Mouse (Mus musculus) forebrain, embryonic 15.5 days (tissue): ENCODE data around the gene L1td1. TPM values are rescaled to one million over a fixed set of nuclear protein-coding genes. Genes with fewer than 3 reads are reported as not detected.
A peak's percentile ranks its signal among the peaks of the same experiment; 100 is the strongest.

ENCODE experiments used
- ATAC-seq: fragments of 200-750 bp; cut with Nextera tagmentation; replicated peaks from 2 replicates; pipeline ENCODE4 v1.8.0; 2017; ENCODE audit warnings: mild to moderate bottlenecking, moderate TSS enrichment, moderate library complexity
- H3K27ac ChIP-seq: fragments of 300-500 bp; sonication (generic); replicated peaks from 2 replicates; pipeline ENCODE4 v1.5.1; 2015; ENCODE audit warnings: mild to moderate bottlenecking, inconsistent platforms
- H3K27me3 ChIP-seq: fragments of 300-500 bp; sonication (generic); 2 replicates; pipeline ENCODE4 v1.6.1; 2015; ENCODE audit warnings: inconsistent platforms
- H3K36me3 ChIP-seq: fragments of 300-500 bp; sonication (generic); 2 replicates; pipeline ENCODE4 v1.6.1; 2015; ENCODE audit warnings: mild to moderate bottlenecking, inconsistent platforms
- H3K4me1 ChIP-seq: fragments of 300-500 bp; sonication (generic); 2 replicates; pipeline ENCODE4 v1.6.1; 2015; ENCODE audit warnings: inconsistent platforms
- H3K4me2 ChIP-seq: fragments of 300-500 bp; sonication (generic); replicated peaks from 2 replicates; pipeline ENCODE4 v1.6.1; 2015; ENCODE audit warnings: mild to moderate bottlenecking, inconsistent platforms
- H3K4me3 ChIP-seq: fragments of 300-500 bp; sonication (generic); 2 replicates; pipeline ENCODE4 v1.5.1; 2015; ENCODE audit warnings: mild to moderate bottlenecking, inconsistent platforms
- H3K9ac ChIP-seq: fragments of 300-500 bp; sonication (generic); replicated peaks from 2 replicates; pipeline ENCODE4 v1.6.1; 2015; ENCODE audit warnings: mild to moderate bottlenecking, inconsistent platforms
- H3K9me3 ChIP-seq: fragments of 300-500 bp; sonication (generic); 2 replicates; pipeline ENCODE4 v1.6.1; 2016; ENCODE audit warnings: inconsistent platforms
- WGBS: fragments of 180-500 bp; shearing (Covaris S2); methylation state at CpG from one replicate; pipeline ENCODE4 v1.1.7; 2015; ENCODE audit warnings: mixed read lengths; 5-methylcytosine and 5-hydroxymethylcytosine counted together
- polyA plus RNA-seq: library from polyadenylated mRNA; unstranded; fragments of >200 nt; fragmentation: Nextera tagmentation; extraction: Ambion mirVana; gene quantifications from 2 replicates; pipeline ENCODE4 v1.2.1, GENCODE M21; 2015

Gene L1td1
- polyA plus RNA-seq, 1 experiment from 2014 or later = not detected

DNA sequence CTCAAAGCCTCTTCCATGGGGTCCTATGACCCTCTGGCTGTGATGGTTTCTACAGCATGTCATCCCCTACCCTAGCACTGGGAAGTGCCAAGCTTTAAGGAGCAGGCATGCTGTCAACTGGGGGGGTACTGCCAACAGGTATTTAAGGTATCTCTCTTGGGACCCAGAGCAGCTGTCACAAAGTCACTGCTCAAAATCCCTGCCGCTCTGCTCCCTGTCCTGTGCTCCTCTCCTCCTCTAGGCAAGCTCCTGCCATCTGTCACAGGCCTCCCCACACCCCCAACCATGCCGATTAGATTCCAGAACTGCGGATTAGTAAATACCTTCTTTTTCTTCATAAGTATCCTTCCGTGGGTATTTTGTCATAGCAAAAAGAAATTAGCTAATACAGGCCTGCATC, 27.9 kb downstream of the L1td1 start:
- H3K4me1 ChIP-seq = peaks cover 17% of the 10 kb centered on the region
- no peak overlapping the region for H3K4me3 ChIP-seq
- ATAC-seq = no peak
- no peak overlapping the region for H3K4me2 ChIP-seq
- no peaks in the 10 kb centered on the region for H3K9me3 ChIP-seq
- H3K36me3 ChIP-seq = no peaks in the 10 kb centered on the region
- no peak overlapping the region for H3K27ac ChIP-seq
- H3K27me3 ChIP-seq = no peaks in the 10 kb centered on the region
- no peak overlapping the region for H3K9ac ChIP-seq
- WGBS = 59% methylated on average over 4 of the region's 4 CpGs

DNA sequence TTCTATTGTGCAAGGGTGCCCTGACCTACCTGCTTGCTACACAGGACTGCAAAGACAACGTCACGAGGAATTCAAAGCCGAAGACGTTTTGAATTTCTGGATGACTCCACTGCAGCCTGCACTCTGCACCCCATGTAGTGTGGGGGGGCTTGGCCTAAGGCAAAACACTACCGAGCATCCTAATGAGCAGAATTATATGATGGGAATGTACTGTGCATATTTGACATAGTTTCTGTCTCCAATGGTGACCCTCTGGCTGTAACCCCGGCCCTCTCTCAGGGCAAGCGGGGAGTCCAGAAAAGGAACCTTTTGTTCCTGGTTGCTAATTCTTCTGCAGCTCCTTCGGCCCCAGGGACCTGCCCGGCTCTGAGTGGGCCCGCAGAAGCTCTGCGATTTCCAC, 29.6 kb downstream of the L1td1 start:
- no peak overlapping the region for H3K9ac ChIP-seq

DNA sequence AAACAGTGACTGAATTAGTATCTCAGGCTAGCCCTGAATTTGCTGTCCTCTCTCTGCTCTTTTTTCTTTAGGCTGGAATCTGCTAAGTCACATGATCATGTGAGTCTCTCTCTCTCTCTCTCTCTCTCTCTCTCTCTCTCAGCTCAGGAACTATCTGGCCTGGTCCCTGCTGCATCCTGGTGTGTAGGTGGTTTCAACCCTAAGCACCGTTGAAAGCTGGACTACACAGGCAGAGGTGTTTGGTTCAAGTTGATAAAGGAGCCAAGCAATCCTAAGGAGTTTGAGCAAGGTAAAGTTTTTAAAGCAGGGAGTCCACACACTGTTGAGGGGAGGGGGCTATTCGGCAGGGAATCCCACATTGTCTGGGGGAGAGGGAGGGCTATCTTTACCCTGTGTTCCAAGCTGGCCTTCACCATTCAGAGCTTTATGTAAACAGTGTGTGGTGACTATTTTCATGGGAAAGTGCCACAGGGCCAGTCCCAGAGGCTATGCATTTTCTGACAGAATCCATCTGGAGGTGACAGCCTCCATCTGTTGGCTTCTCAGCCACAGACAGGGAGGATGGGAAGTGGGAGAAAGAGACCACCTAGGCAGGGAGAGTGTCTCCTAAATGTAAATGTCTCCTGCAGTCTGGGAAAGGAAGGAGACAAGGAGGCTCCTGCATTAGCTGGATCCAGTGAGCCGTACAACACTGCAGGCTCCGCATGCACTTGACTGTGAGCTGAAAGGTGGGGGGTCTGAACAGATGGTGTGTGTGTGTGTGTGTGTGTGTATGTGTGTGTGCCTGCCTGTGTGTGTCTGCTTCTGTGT, 31.7 kb downstream of the L1td1 start:
- no peaks in the 10 kb centered on the region for H3K9me3 ChIP-seq
- no peak overlapping the region for H3K9ac ChIP-seq
- H3K4me3 ChIP-seq = no peak overlapping the region
- no peaks in the 10 kb centered on the region for H3K27me3 ChIP-seq
- no peak overlapping the region for H3K4me2 ChIP-seq
- ATAC-seq = peak; percentile 93
- 0 out of 2 replicates have a peak overlapping the region, but pooled peaks have one; percentile 21 for H3K27ac ChIP-seq
- H3K36me3 ChIP-seq = no peaks in the 10 kb centered on the region
- WGBS = 28% methylated on average over 4 of the region's 4 CpGs
- H3K4me1 ChIP-seq = peaks cover 17% of the 10 kb centered on the region

More for the DNA sequence above, 29.6 kb downstream of the L1td1 start:
- Histone ChIP-seq H3K27me3 (no peaks in the 10 kb centered on the region), H3K4me3 (no peak overlapping the region), H3K36me3 (no peaks in the 10 kb centered on the region), H3K9me3 (no peaks in the 10 kb centered on the region), H3K27ac (no peak overlapping the region), H3K4me2 (no peak overlapping the region), H3K4me1 (peaks cover 17% of the 10 kb centered on the region)
- WGBS = 24% methylated on average over 11 of the region's 11 CpGs
- no peak for ATAC-seq

DNA sequence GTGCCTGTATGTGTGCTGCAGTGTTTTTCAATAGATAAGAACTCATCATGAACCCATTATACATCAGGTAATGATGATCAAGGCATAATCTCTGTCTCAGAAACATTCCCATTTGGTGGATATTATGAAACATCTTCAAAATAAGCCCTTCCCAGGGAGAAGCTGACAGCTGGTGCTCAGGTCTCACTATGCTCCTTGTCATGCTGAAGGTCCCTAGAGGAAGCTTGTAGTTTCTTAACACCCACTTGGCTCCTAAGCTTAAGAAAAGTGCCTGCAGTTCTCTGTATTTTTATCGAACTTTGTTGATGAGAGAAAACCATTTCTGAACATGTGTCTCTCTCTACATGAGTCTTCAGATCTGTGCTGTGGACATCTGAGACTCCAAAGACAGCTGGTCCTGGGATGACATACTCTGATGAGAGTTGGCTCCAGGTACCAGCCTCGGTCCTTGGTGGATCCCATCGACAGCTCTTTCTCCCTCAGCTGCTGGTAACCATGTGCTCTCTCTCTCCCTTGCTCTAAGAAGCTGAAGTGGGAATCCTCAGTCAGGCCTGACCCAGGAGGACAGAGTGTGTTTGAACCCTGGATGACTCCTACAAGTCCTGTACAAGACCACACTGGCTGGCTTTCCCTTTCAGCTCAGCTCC, 32.5 kb downstream of the L1td1 start:
- peaks cover 17% of the 10 kb centered on the region for H3K4me1 ChIP-seq
- H3K9ac ChIP-seq = no peak overlapping the region
- H3K36me3 ChIP-seq = no peaks in the 10 kb centered on the region
- H3K4me2 ChIP-seq = no peak overlapping the region
- H3K9me3 ChIP-seq = no peaks in the 10 kb centered on the region
- no peaks in the 10 kb centered on the region for H3K27me3 ChIP-seq
- WGBS = 57% methylated on average over 3 of the region's 3 CpGs
- H3K27ac ChIP-seq = 0 out of 2 replicates have a peak overlapping the region, but pooled peaks have one; percentile 21
- ATAC-seq = 0 out of 2 replicates have a peak, but pooled peaks have one; percentile 9
- no peak overlapping the region for H3K4me3 ChIP-seq

DNA sequence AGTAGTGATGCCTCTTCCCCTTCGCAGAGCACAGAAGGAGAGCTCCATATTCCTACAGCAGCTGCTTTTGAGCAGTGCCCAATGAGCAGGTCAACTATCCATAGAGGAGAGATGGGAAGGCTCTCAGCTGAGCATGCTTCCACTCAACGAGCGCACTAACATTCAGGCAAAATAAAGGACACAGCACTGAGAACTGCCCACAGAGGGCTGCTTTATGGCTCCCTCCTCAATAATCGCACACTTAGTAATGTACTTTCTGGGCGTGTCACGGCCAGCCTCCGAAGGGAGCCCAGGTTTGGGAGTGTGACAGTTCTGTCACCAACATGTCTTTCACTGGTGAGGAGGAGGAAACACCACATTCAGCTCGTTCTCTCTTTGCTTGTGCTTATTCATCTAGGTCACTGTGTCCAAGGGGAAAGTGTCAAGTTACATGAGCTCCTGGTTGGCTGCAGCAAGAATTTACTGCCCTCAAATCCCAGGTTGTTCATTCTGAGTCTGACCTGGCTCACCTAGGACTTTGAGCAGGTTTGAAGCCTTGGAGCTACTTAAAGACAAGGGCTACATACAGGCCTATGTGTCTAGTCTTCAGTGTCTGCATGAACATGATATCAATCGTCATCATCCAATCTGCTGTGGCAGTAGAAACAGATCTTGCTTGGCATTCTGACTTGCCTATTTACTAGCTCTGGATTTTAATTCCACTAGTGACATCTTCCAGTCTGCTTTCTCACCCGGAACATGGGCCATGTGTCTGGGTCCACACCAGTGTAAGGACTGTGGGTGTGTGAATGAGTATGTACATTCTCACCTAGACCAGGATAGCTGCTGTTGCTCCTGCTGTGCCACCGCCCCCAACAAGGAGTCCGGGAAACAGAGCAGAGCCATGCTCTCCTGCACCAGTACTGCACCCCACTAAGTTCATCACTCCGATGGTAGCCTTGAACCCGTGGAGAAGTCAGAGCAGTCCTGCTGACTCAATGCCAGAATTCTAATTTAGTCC, 40.9 kb downstream of the L1td1 start:
- 80% methylated on average over 14 of the region's 14 CpGs for WGBS

DNA sequence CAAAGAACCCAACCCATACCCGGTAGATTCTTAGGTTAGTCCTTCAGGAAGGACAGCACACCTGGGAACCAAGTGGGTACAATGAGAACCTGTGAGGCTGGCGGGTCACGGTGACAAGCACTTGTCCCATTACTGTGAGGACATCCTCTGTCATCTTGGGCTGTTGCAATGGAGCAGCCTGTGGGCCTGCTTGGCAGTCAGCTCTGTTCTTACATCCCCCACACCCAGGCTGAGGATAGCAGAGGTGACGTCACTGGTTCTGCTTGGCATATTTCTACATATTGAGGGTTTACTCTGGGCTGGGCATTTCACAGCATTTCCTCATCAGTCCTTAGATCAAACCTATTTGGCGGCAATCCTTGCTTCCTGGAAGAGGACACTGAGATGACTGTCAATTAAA, 47.3 kb downstream of the L1td1 start:
- Histone ChIP-seq H3K27me3 (no peaks in the 10 kb centered on the region), H3K27ac (no peak overlapping the region), H3K9me3 (no peaks in the 10 kb centered on the region), H3K4me1 (0 out of 2 replicates have a peak, but pooled peaks cover 4% of the 10 kb centered on the region), H3K36me3 (no peaks in the 10 kb centered on the region), H3K4me2 (no peak overlapping the region), H3K4me3 (no peak overlapping the region), H3K9ac (no peak overlapping the region)
- no peak for ATAC-seq
- 89% methylated on average over 5 of the region's 5 CpGs for WGBS

More for the DNA sequence above, 40.9 kb downstream of the L1td1 start:
- no peak overlapping the region for H3K9ac ChIP-seq
- H3K4me1 ChIP-seq = no peaks in the 10 kb centered on the region
- no peak for ATAC-seq
- H3K9me3 ChIP-seq = no peaks in the 10 kb centered on the region
- H3K27ac ChIP-seq = no peak overlapping the region
- no peak overlapping the region for H3K4me2 ChIP-seq
- no peaks in the 10 kb centered on the region for H3K27me3 ChIP-seq
- H3K4me3 ChIP-seq = no peak overlapping the region
- H3K36me3 ChIP-seq = no peaks in the 10 kb centered on the region

DNA sequence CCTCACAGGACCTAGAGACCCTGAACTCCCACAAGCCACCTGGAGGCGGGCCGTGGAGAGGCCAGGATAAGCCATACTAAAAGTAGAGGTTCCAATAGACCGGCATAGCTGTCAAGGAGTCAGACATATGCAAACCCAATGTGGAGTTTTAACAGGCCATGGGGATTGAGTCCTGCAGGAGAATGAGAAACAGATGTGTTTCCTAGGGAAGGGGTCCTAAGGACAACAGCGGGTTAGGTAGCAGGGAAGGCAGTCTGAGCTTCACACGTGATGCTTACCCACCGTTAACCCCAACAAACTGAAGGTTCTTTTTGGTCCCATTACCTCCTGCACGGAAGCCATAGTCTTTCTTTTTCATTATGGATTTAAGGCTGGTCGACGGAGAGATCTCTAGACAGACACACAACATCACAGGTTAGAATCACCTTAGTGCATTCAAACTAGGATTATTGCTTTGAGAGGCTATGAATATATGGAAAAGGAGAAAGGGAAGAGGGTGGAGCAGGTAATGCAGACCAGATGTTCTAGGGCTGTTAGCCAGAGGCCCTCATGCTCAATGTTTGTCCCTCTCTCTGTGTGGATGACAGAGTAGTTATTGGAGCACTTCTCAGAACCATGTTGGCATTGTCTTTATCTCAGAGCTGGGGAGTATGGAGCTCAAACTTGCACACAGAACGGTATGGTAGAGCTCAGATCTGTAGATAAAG, 50.3 kb downstream of the L1td1 start:
- Histone ChIP-seq H3K4me3 (no peak overlapping the region), H3K4me1 (0 out of 2 replicates have a peak, but pooled peaks cover 4% of the 10 kb centered on the region), H3K9ac (no peak overlapping the region), H3K27ac (no peak overlapping the region), H3K4me2 (no peak overlapping the region), H3K9me3 (no peaks in the 10 kb centered on the region), H3K36me3 (no peaks in the 10 kb centered on the region), H3K27me3 (no peaks in the 10 kb centered on the region)
- 92% methylated on average over 10 of the region's 10 CpGs for WGBS
- ATAC-seq = no peak

DNA sequence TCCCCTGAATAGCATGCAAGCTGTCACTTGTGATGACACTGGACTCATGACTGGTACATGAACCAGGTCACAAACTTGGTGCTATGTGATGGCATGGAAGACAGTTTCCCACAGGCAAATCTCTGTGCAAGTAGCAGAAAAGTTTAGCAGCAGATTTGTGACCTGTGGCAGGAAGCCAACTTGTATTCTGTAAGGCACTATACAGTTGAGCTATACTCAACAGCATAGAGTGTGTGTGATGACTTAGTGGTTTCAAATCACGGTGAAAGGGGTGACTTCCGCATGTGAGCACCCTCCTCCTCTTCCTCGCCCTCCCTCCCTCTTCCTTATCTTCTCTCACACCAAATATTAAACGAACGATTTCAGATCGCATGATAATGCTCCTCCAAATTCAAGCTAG, 50.9 kb downstream of the L1td1 start:
- no peak overlapping the region for H3K27ac ChIP-seq
- H3K4me1 ChIP-seq = 0 out of 2 replicates have a peak, but pooled peaks cover 4% of the 10 kb centered on the region
- no peak overlapping the region for H3K4me2 ChIP-seq
- H3K9me3 ChIP-seq = no peaks in the 10 kb centered on the region
- no peak overlapping the region for H3K9ac ChIP-seq
- H3K27me3 ChIP-seq = no peaks in the 10 kb centered on the region
- no peak for ATAC-seq
- H3K4me3 ChIP-seq = no peak overlapping the region
- no peaks in the 10 kb centered on the region for H3K36me3 ChIP-seq
- 76% methylated on average over 6 of the region's 6 CpGs for WGBS

DNA sequence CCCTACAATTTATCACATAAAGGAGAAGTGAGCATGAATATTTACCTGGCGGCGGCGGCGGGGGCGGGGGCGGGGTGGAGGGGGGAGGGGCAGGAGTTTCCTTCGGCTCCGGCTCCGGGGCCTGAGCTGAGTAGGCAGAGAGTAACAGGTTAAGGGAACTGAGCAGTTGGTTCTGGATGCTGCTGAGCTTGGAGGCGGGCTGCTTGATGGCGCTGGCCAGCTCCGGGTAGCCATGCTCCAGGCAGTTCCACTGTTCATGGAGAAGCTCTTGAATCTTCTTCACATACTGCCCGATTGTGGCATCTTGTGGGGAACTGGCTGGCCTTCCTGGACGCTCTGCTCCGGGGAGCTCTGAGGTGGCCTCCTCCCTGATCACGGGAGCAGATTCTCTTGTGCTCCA, 51.7 kb downstream of the L1td1 start:
- ATAC-seq = 0 out of 2 replicates have a peak, but pooled peaks have one; percentile 32
- 12% methylated on average over 16 of the region's 16 CpGs for WGBS
- Histone ChIP-seq H3K27me3 (no peaks in the 10 kb centered on the region), H3K4me1 (0 out of 2 replicates have a peak, but pooled peaks cover 4% of the 10 kb centered on the region), H3K4me2 (peak overlapping the region; percentile 19), H3K36me3 (no peaks in the 10 kb centered on the region), H3K4me3 (no peak overlapping the region), H3K27ac (no peak overlapping the region), H3K9me3 (no peaks in the 10 kb centered on the region), H3K9ac (no peak overlapping the region)

DNA sequence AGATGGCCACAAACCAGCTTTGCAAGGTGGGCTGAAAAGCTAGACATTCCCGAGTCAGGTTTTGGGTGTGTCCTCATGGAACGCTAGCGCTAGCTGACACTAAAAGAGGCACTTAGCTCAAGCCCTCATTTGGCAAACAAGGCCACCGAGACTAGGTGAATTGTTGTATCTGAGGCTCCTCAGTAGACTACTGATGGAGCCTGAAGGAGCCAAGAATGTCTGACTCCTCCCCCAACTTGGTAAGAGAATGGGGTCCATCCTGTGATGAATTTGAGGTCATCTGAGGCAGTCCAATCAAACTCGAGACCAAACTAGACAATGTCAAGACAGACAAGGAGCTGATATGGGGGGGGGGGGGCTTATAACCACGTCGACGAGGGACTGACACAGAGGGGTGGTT, 59.3 kb downstream of the L1td1 start:
- H3K9ac ChIP-seq = no peak overlapping the region
- no peak overlapping the region for H3K27ac ChIP-seq
- ATAC-seq = no peak
- H3K4me1 ChIP-seq = peaks cover 17% of the 10 kb centered on the region
- H3K36me3 ChIP-seq = no peaks in the 10 kb centered on the region
- no peaks in the 10 kb centered on the region for H3K9me3 ChIP-seq
- no peaks in the 10 kb centered on the region for H3K27me3 ChIP-seq
- no peak overlapping the region for H3K4me2 ChIP-seq
- 38% methylated on average over 8 of the region's 8 CpGs for WGBS
- no peak overlapping the region for H3K4me3 ChIP-seq

DNA sequence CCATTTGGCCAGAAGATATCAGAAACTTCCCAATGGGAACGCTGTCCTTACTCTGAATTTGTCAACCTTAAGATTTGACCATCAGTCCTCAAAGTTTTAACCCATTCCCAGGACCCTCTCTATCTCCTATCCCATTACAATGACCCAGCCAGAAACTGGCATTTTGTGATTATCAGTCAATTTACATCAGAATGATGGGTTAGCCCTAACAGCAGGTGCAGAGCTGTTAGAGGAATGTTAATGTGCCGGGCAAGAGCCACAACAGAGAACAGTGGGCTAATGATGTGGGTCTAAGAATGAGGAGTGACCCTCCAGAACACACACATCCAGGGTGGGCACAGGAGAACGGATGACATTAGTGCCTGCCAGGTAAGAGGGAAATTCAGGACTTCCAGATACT, 59.7 kb downstream of the L1td1 start:
- peaks cover 17% of the 10 kb centered on the region for H3K4me1 ChIP-seq
- WGBS = 24% methylated on average over 3 of the region's 3 CpGs
- H3K36me3 ChIP-seq = no peaks in the 10 kb centered on the region
- H3K4me2 ChIP-seq = no peak overlapping the region
- ATAC-seq = no peak
- no peak overlapping the region for H3K27ac ChIP-seq
- no peak overlapping the region for H3K9ac ChIP-seq
- no peaks in the 10 kb centered on the region for H3K9me3 ChIP-seq
- no peaks in the 10 kb centered on the region for H3K27me3 ChIP-seq
- H3K4me3 ChIP-seq = no peak overlapping the region
